Mouse (Mus musculus): ENCODE data around the gene Yars. TPM values are rescaled to one million over a fixed set of nuclear protein-coding genes. Genes with fewer than 3 reads are reported as not detected.

The Yars gene
- polyA plus RNA-seq, 1 experiment from 2014 or later, result 80.5 TPM

GRCm38 (mm10) chr4:129222019-129222925, 32.7 kb downstream of the Yars start:
- H3K27me3 ChIP-seq, result no peaks in the 10 kb centered on the region
- H3K4me1 ChIP-seq, result peaks cover 77% of the 10 kb centered on the region

GRCm38 (mm10) chr4:129223421-129224281, 34.1 kb downstream of the Yars start:
- H3K27ac ChIP-seq, result no peak overlapping the region
- H3K4me1 ChIP-seq, result peaks cover 81% of the 10 kb centered on the region
- H3K36me3 ChIP-seq, result peaks cover 60% of the 10 kb centered on the region
- no peak overlapping the region for H3K9ac ChIP-seq
- peak overlapping the region; percentile 33; the same call in 1 of the 2 replicates for H3K4me2 ChIP-seq
- 43% methylated on average over 55 of the region's 55 CpGs for WGBS
- H3K27me3 ChIP-seq, result no peaks in the 10 kb centered on the region
- no peaks in the 10 kb centered on the region for H3K9me3 ChIP-seq
- no peak for ATAC-seq (ENCODE audit: insufficient number of reproducible peaks, low FRiP score, low TSS enrichment, low read depth)
- H3K4me3 ChIP-seq, result peak overlapping the region; percentile 9; the same call in 1 of the 2 replicates

More at GRCm38 (mm10) chr4:129222019-129222925, 32.7 kb downstream of the Yars start:
- H3K36me3 ChIP-seq, result peaks cover 73% of the 10 kb centered on the region
- H3K27ac ChIP-seq, result no peak overlapping the region
- 75% methylated on average over 31 of the region's 31 CpGs for WGBS
- no peak for ATAC-seq (ENCODE audit: insufficient number of reproducible peaks, low FRiP score, low TSS enrichment, low read depth)
- no peak overlapping the region for H3K9ac ChIP-seq
- H3K4me2 ChIP-seq, result no peak overlapping the region
- no peaks in the 10 kb centered on the region for H3K9me3 ChIP-seq
- H3K4me3 ChIP-seq, result no peak overlapping the region

- H3K9me3 ChIP-seq, result no peaks in the 10 kb centered on the region
- H3K27ac ChIP-seq, result no peak overlapping the region
- H3K4me1 ChIP-seq, result peaks cover 70% of the 10 kb centered on the region
- H3K27me3 ChIP-seq, result no peaks in the 10 kb centered on the region
- ATAC-seq (ENCODE audit: insufficient number of reproducible peaks, low FRiP score, low TSS enrichment, low read depth), result no peak
- 87% methylated on average over 12 of the region's 12 CpGs for WGBS
- no peak overlapping the region for H3K4me2 ChIP-seq
- no peak overlapping the region for H3K9ac ChIP-seq
- no peak overlapping the region for H3K4me3 ChIP-seq
- peaks cover 46% of the 10 kb centered on the region for H3K36me3 ChIP-seq
Observed at GRCm38 (mm10) chr4:129225315-129225714, 35.8 kb downstream of the Yars start.

- peaks cover 35% of the 10 kb centered on the region for H3K36me3 ChIP-seq
- H3K4me1 ChIP-seq, result peaks cover 67% of the 10 kb centered on the region
- WGBS, result 12% methylated on average over 5 of the region's 5 CpGs
- H3K9me3 ChIP-seq, result no peaks in the 10 kb centered on the region
- H3K27ac ChIP-seq, result peak overlapping the region; percentile 60
- H3K27me3 ChIP-seq, result no peaks in the 10 kb centered on the region
- ATAC-seq (ENCODE audit: insufficient number of reproducible peaks, low FRiP score, low TSS enrichment, low read depth), result no peak
- H3K4me2 ChIP-seq, result peak overlapping the region; percentile 42
- H3K4me3 ChIP-seq, result peak overlapping the region; percentile 19
- no peak overlapping the region for H3K9ac ChIP-seq
Observed at GRCm38 (mm10) chr4:129226441-129226963, 36.9 kb downstream of the Yars start.

- H3K27me3 ChIP-seq, result no peaks in the 10 kb centered on the region
- H3K4me1 ChIP-seq, result peaks cover 69% of the 10 kb centered on the region
- H3K4me3 ChIP-seq, result peak overlapping the region; percentile 19
Observed at GRCm38 (mm10) chr4:129227170-129227984, 37.8 kb downstream of the Yars start.

GRCm38 (mm10) chr4:129227985-129228381, 38.4 kb downstream of the Yars start:
- ATAC-seq (ENCODE audit: insufficient number of reproducible peaks, low FRiP score, low TSS enrichment, low read depth), result no peak
- peaks cover 20% of the 10 kb centered on the region for H3K36me3 ChIP-seq
- H3K27me3 ChIP-seq, result no peaks in the 10 kb centered on the region
- WGBS, result 16% methylated on average over 8 of the region's 8 CpGs
- no peaks in the 10 kb centered on the region for H3K9me3 ChIP-seq
- H3K27ac ChIP-seq, result peak overlapping the region; percentile 23; the same call in 1 of the 2 replicates
- peaks cover 69% of the 10 kb centered on the region for H3K4me1 ChIP-seq
- peak overlapping the region; percentile 42 for H3K4me2 ChIP-seq
- peak overlapping the region; percentile 19; the same call in 1 of the 2 replicates for H3K4me3 ChIP-seq
- H3K9ac ChIP-seq, result no peak overlapping the region

More at GRCm38 (mm10) chr4:129227170-129227984, 37.8 kb downstream of the Yars start:
- no peaks in the 10 kb centered on the region for H3K9me3 ChIP-seq
- WGBS, result 12% methylated on average over 22 of the region's 22 CpGs
- H3K36me3 ChIP-seq, result peaks cover 26% of the 10 kb centered on the region
- H3K27ac ChIP-seq, result peak overlapping the region; percentile 60; the same call in 1 of the 2 replicates
- no peak for ATAC-seq (ENCODE audit: insufficient number of reproducible peaks, low FRiP score, low TSS enrichment, low read depth)
- H3K9ac ChIP-seq, result no peak overlapping the region
- peak overlapping the region; percentile 42 for H3K4me2 ChIP-seq

GRCm38 (mm10) chr4:129230926-129231325, 41.4 kb downstream of the Yars start:
- Histone ChIP-seq H3K9me3 (no peaks in the 10 kb centered on the region), H3K4me3 (no peak overlapping the region), H3K27me3 (no peaks in the 10 kb centered on the region), H3K4me1 (peaks cover 60% of the 10 kb centered on the region), H3K36me3 (no peaks in the 10 kb centered on the region), H3K4me2 (no peak overlapping the region), H3K27ac (peak overlapping the region; percentile 75; the same call in 1 of the 2 replicates), H3K9ac (no peak overlapping the region)
- no peak for ATAC-seq (ENCODE audit: insufficient number of reproducible peaks, low FRiP score, low TSS enrichment, low read depth)
- WGBS, result 65% methylated on average over 8 of the region's 8 CpGs

DNA sequence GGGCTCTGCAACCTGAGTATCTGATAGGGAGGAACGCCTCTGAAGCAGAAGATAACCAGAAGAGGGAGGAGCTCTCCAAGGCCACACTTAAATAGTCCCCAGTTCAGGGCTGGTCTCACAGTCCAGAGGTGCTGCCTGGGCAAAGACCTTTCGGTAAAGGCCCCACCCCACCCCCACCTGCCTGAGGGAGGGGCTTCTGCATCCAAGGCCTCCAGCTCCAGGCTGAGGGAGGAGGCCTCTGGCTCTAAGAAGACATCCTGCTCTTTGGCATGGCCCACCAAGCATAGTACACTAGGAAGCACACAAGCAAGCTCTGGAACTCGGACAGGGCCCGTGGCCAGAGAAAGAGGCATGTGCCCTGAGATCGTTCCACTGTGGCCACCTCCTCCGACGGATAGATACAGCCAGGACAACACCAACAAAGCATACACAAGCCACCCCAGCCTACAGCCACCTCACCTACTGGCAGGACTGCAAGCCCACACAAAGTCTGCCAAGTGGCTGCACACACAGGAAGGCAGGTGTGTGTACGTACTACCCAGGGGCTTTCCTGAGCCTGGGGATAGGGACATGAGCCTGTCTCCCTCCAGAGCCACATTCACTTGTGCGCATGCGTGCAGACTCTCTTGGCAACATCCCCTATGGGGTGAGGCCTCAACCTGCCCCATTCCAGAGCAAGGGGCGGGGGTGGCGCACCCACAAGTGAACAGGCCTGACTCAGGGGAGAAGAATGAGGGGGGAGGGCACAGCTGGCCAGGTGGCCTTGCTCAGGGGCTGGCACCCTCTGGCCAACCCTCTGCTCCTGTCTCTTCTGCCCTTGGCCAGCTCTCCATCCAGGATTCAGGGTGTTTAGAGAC, 42.3 kb downstream of the Yars start:
- 60% methylated on average over 12 of the region's 12 CpGs for WGBS

GRCm38 (mm10) chr4:129232561-129233360, 43.2 kb downstream of the Yars start:
- Histone ChIP-seq H3K9ac (no peak overlapping the region), H3K4me1 (peaks cover 53% of the 10 kb centered on the region), H3K36me3 (no peaks in the 10 kb centered on the region), H3K9me3 (no peaks in the 10 kb centered on the region), H3K27ac (peak overlapping the region; percentile 61), H3K27me3 (no peaks in the 10 kb centered on the region), H3K4me3 (no peak overlapping the region), H3K4me2 (no peak overlapping the region)
- WGBS, result 70% methylated on average over 9 of the region's 9 CpGs
- no peak for ATAC-seq (ENCODE audit: insufficient number of reproducible peaks, low FRiP score, low TSS enrichment, low read depth)

More for the DNA sequence above, 42.3 kb downstream of the Yars start:
- peaks cover 55% of the 10 kb centered on the region for H3K4me1 ChIP-seq
- H3K36me3 ChIP-seq, result no peaks in the 10 kb centered on the region
- H3K4me2 ChIP-seq, result no peak overlapping the region
- no peaks in the 10 kb centered on the region for H3K27me3 ChIP-seq
- H3K9ac ChIP-seq, result no peak overlapping the region
- no peak overlapping the region for H3K4me3 ChIP-seq
- H3K9me3 ChIP-seq, result no peaks in the 10 kb centered on the region
- ATAC-seq (ENCODE audit: insufficient number of reproducible peaks, low FRiP score, low TSS enrichment, low read depth), result 0 out of 2 replicates have a peak, but pooled peaks have one; percentile 9
- peak overlapping the region; percentile 75 for H3K27ac ChIP-seq

- no peaks in the 10 kb centered on the region for H3K9me3 ChIP-seq
- H3K27me3 ChIP-seq, result no peaks in the 10 kb centered on the region
- peaks cover 58% of the 10 kb centered on the region for H3K4me1 ChIP-seq
- no peak for ATAC-seq (ENCODE audit: insufficient number of reproducible peaks, low FRiP score, low TSS enrichment, low read depth)
- H3K9ac ChIP-seq, result no peak overlapping the region
- WGBS, result 54% methylated on average over 7 of the region's 7 CpGs
- H3K36me3 ChIP-seq, result no peaks in the 10 kb centered on the region
- no peak overlapping the region for H3K4me3 ChIP-seq
- no peak overlapping the region for H3K4me2 ChIP-seq
- no peak overlapping the region for H3K27ac ChIP-seq
Observed at GRCm38 (mm10) chr4:129234488-129234887, 44.9 kb downstream of the Yars start.
